Mouse (Mus musculus): ENCODE measurements at regions not wholly inside any gene's neighbourhood (a gene's known extent, or its start where the extent isn't known, plus 50 kb on each side); places are given as distances from the start of the nearest gene placed in this dataset.

GRCm38 (mm10) chr15:68014605-68015305 is 1514.0 kb upstream of the Lrrc6 start:
- no peak for DNase-seq

- DNase-seq = no peak
These were observed 1510.5 kb upstream of the Lrrc6 start for GRCm38 (mm10) chr15:68011162-68011561.

- no peak for DNase-seq
These were observed 1509.5 kb upstream of the Lrrc6 start for GRCm38 (mm10) chr15:68010189-68010588.

GRCm38 (mm10) chr15:68004798-68005197 is 1504.1 kb upstream of the Lrrc6 start:
- no peak for DNase-seq

DNA sequence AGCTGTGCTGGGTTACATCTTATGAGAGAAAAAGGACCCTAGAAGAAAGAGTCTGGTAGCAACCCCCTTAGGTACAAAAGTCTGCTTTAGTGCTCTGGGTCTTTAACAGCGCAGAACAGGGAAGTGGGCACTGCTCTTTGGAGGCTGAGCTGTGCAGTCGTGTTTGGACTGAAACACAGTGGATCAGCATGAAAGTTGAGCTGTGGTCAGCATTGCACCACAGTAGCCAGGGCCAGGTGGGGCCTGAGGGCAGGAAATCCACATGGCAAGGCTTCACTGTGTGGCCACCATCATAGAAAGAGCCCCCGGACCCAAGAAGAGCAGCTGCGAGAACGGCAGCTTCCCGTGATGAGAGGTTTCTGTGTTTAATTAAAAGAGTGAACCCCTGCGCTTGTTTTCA is 1495.8 kb upstream of the Lrrc6 start:
- no peak for DNase-seq

- DNase-seq = no peak
These were observed 1488.9 kb upstream of the Lrrc6 start for GRCm38 (mm10) chr15:67989428-67990272.

DNA sequence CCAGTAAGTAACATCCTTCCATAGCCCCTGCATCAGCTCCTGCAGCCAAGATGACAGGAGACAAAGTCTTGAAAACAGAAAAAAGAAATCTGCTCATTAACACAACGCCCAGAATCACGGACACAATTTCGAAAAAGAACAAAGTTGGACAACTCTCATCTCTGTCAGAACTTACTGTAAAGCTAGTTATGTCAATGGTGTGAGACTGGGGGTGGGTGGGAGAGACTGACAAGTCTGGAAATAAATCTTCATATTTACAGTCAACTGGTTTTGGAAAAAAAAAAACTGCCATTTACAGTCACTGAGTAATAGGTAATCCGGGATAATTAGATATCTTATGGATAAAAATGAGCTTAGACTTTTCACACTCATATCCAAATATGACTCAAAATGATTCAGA is 1487.2 kb upstream of the Lrrc6 start:
- DNase-seq = no peak

DNA sequence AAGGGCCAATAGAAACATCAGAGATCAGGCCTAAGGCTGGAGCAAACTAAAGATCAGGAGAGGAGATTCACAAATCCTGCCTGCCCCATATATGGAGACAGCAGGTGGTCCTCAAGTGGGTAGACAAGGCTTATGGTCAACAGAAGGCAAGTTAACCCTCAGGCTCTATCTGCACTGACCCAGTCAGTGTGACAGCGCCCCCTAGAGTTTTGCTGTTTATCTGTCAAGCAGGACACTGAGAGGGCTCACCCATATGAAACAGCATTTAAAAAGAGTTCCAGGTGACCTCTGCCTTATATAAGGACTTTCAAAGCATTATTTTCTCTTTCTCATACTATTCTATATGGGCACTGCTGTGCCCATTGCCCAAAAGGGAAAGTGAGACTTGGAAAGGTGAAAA is 1482.5 kb upstream of the Lrrc6 start:
- no peak for DNase-seq

- DNase-seq = no peak
These were observed 1481.2 kb upstream of the Lrrc6 start for GRCm38 (mm10) chr15:67981876-67982275.

GRCm38 (mm10) chr15:67979451-67979850 is 1478.7 kb upstream of the Lrrc6 start:
- no peak for DNase-seq

DNA sequence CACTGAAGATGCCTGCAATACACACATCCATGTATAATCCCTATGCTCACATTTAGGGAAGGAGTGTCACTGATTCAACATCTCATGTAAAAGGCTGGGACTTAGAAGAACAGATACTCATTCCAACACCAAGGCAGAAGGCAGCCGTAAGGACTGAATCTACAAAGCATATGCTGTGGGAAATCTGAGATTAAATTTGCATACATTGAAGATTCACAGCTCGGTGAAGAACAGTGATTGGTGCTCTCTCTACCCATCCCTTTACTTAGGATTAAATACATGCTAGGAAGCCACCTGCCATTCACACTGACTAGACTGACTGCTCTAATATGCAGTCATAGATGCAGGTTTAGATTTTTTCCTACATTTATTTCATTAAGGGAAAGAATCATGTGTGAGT is 1476.5 kb upstream of the Lrrc6 start:
- no peak for DNase-seq

- no peak for DNase-seq
These were observed 1471.3 kb upstream of the Lrrc6 start for GRCm38 (mm10) chr15:67971998-67972397.

DNA sequence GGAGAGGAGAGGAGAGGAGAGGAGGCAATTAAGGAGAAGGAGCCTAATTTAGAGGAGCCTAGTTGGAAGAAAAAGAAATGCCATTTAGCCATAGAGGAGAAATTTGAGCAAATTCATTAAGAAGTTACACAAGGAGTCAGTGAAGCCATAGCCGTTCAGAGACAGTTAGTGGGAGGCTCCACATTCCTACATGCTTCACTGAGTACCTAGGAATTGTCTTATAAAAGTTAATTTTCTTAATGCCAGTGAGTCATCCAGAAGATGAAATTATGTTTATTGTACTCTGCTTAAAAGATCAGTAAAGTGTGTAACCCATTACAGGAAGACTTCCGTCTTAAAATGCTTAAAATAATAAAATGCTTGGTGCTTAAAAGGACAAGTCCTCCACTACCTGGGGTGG is 1453.5 kb upstream of the Lrrc6 start:
- no peak for DNase-seq

GRCm38 (mm10) chr15:67950281-67951040 is 1449.8 kb upstream of the Lrrc6 start:
- DNase-seq = no peak

DNA sequence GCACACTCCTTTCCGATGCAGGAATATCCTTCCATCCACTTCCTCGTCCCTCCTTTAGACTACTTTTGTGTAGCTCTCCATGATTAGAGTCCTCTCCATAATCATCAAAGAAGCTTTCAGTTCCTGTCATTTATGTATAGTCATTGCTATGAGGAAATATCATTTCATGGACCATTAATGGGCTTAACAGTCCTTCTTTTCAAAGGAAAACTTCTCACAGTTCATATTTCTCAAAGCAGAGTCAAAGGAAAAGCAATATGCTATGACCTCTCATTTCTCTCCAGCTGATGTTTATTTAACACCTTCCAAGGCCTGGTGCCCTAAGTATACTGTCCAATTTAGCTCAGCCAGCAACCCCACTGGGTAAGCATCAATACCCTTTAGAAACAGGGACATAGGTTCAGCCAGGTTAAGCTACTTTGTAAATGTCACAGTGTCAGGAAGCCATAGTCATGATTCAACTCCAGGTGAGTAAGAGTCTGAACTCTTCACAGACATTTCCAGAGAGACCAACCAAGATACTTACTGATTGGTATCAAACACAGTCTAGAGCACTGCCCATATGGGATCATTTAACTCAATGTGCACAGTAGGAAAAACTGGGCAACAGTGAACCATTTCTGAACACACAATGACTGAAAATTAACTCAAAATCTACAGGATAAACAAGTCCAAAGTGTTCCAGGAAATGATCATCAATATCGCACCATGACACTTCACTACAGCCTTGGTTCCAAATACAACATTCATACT is 1443.8 kb upstream of the Lrrc6 start:
- DNase-seq = no peak

GRCm38 (mm10) chr15:67943046-67943445 is 1442.3 kb upstream of the Lrrc6 start:
- no peak for DNase-seq

DNA sequence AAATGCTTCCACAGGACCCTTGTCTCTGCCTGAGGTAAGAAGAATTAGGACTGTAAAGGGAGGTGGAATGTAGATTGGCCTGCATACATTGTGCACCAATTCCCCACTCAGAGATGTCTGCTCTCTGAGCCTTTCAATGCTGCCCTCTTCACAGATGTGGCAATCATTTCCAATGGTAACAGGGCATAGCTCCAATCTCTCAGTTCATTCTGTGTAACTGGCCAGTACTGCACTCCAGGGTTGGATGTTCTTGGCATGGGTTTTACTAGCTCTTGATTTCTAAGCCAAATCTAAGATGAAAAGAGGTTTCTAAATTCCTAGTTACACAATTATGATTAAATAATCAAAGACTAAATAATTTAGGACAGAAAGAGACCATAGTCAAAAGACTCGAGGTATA is 1439.8 kb upstream of the Lrrc6 start:
- DNase-seq = no peak

GRCm38 (mm10) chr15:67924885-67925284 is 1424.2 kb upstream of the Lrrc6 start:
- DNase-seq = no peak

DNA sequence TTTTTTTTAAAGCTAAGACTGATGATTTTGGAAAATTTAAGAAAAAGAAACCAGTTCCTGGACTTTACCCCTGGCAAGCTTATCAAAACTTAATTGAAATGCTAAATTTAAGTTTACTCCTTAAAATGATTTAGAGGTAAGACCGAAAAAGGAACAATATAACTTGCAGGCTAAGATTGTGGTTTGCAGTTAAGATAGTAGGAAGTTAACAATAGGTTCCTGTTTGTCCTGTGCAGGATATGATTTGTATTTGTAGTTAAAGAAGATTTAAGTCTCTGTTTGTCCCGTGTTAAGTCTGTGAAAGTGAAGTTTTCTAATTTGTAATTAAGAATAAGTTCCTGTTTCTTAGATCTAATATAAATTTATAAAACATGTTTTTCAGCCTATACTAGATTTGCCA is 1406.3 kb upstream of the Lrrc6 start:
- no peak for DNase-seq

- no peak for DNase-seq
These were observed 1404.6 kb upstream of the Lrrc6 start for GRCm38 (mm10) chr15:67905279-67905678.

DNA sequence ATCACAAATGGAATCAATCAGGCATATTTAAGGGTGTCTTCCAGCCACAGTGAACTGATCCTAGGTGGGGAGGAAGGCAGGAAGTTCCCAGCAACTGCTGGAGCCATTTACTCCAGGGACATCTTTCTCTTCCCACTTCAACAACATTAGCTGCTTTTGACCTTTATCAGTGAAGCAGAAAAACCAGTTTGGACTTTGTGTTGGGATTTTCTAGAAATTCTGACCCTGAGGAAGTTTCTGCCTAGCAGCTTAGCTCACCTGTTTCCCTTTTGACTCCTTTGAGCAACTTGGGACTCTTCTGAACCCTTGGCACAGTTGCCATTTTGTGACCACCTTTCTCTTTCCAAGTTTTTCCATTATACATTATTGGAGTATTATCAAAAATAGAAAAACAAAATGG is 1403.9 kb upstream of the Lrrc6 start:
- no peak for DNase-seq

GRCm38 (mm10) chr15:67902982-67903381 is 1402.3 kb upstream of the Lrrc6 start:
- DNase-seq = no peak

DNA sequence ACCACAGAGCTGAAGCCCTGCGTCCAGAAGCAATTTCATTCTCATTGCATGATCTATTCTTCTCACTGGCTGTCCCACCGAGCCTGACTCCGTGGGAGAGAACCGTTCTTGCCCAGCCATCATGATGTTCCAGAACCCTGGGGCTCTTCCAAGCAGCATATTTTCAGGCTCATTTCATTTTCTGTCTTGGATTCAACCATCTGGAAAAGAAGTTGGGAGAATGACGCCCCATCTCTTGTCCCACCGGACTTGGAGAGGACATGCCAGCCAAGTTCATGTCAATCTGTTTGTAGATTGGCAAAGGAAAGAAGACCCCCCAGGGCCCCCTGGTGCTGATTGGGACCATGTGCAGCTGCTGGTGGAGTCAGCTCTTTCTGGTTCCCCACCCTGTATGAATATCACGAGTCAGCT is 1400.5 kb upstream of the Lrrc6 start:
- no peak for DNase-seq

Data from kidney, adult 18-20 months (tissue).